Mouse (Mus musculus) embryonic fibroblast, embryonic 13.5 days (primary cell): ENCODE measurements around the gene C1qa.

Experiments
- CTCF ChIP-seq: IDR thresholded peaks from 2 replicates; pipeline ENCODE4 v1.5.1; 2011; ENCODE audit warnings: mild to moderate bottlenecking, control low read depth, low read length, moderate library complexity, borderline replicate concordance; ENCODE audit not compliant: insufficient read depth
- POLR2A ChIP-seq: IDR thresholded peaks from 2 replicates; pipeline ENCODE4 v1.6.1; 2011; ENCODE audit warnings: low read depth, mild to moderate bottlenecking, control low read depth, low read length, moderate library complexity

- TF ChIP-seq POLR2A, result no peak
- no peak for TF ChIP-seq CTCF
Observed at GRCm38 (mm10) chr4:136886101-136886500, 12.5 kb downstream of the C1qa start, which contains the start of gene C1qb.
